Mouse (Mus musculus) gastrocnemius, postnatal 36 days (tissue): ENCODE results near the gene AI464131. TPM values are rescaled to one million over a fixed set of nuclear protein-coding genes. Genes with fewer than 3 reads are reported as not detected.
A peak's percentile ranks its signal among the peaks of the same experiment; 100 is the strongest.

Experiments used
- DNase-seq, 2 experiments: peaks; one replicate each; pipeline ENCODE4 v3.0.0; 2022
- intact Hi-C: fragments of 180-260 bp; cut with DNase I; formaldehyde crosslinking; loops from one replicate; pipeline ENCODE4 v1.15.1; 2025
- long read RNA-seq, 2 experiments: library from polyadenylated mRNA; stranded (forward); transcript quantifications; one replicate each; pipeline ENCODE4 v2.0.0; 2021
- total RNA-seq, 2 experiments: library from RNA; stranded (reverse); gene quantifications; 2 replicates each; pipeline ENCODE4 v1.2.3; 2021

Gene AI464131
- 10 to 100 TPM; 66.0 to 66.5 TPM for total RNA-seq
- long read RNA-seq, experiment 1, full-length matches to known transcripts, result 15 of 36 reads
- long read RNA-seq, experiment 1, partial matches to known transcripts, result 0 of 36 reads
- long read RNA-seq, experiment 1, other reads (novel, unspliced or antisense), result 21 of 36 reads
- long read RNA-seq, experiment 2, full-length matches to known transcripts, result 31 of 43 reads
- long read RNA-seq, experiment 2, partial matches to known transcripts, result 10 of 43 reads
- long read RNA-seq, experiment 2, other reads (novel, unspliced or antisense), result 2 of 43 reads

DNA sequence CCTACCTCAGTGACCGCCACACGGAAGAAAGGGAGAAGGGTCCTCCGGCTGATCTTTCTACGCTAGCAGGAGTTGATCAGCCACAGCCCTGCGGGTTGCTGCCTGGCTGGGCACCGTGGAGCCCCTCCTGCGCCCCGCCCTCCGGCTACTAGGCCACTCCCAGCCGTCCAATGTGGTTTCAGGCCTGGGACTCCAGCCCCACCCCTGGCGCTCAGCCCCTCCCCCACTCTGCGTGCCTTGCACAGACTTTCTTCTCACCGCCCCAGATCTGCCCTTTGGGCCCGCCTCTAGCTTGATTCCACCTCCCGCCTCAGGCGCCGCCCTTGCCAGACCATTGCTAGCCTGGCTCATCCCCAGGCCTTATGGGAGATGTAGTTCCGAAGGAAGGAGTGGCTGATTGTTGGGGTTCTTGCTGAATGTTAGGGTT lies at the start of gene AI464131:
Gene AI464131 (minus strand): TSS at position 91 of the 427 bp plus-strand sequence.
- intact Hi-C loops, result no loop called here
- DNase-seq, result peak; percentile 96 to 99

DNA sequence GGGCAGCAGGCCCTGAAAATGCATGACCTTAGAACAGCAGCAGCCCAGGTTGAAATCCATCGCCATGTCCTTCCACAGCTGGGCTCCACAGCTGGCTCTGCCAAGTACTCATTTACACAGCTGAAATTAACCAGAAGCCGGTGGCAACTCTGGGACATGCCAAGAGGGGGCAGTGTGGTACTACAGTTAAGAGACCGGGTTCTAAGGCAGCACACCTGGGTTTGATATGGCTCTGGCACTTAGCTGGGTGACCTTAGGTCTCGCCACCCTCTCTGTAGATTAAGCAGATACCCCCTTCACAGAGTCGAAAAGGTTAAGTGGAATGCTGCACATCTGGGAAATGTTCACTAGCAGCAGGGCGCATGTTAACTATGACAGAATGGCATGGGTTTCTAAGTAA lies 49.7 kb upstream of the AI464131 start:
- intact Hi-C loops, result loop anchor here (2.0 to 5.0 kb wide), 3 partner anchors 62 to 155 kb away; no protein-coding TSS in a partner anchor
- DNase-seq, result peak; percentile 60 to 78

DNA sequence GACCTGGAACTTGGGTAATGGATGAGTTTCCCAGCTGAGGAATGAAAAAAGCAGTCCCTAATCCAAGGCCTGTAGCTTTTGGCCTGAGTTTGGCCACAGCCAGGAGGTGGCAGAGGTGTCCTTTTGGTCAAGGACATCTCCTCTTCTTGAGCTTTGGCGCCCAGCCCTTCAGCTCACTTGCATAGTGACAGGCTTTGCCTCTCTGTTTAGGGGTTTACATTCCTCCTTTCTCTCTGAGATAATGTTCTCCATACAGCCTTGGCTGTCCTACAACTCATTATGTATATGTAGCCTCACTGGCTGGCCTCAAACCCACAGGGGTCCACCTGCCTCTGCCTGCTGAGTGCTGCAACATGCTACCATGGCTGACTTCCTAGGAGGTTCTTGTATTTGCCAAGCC lies 44.2 kb upstream of the AI464131 start:
- intact Hi-C loops, result no loop called here
- DNase-seq, result no peak

DNA sequence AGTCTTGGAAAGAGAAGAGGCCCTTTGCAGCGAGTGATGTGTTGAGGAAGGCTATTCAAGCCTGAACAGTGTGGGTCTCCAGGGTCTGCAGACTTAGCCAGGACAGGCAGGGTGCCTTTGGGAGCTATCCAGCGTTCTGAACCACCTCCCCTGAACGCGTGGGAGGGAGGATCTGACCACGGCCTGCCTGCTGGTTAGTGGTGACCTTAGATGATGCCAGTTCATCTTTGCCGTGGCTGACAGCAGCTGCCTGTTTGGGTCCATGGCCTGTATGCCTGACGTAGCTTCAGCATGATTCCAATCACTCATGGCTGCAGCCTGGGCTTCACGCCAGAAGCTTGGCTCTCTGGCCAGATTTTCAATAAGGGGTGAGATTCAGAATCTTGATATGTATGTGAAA lies 43.1 kb upstream of the AI464131 start:
- intact Hi-C loops, result no loop called here
- no peak for DNase-seq

DNA sequence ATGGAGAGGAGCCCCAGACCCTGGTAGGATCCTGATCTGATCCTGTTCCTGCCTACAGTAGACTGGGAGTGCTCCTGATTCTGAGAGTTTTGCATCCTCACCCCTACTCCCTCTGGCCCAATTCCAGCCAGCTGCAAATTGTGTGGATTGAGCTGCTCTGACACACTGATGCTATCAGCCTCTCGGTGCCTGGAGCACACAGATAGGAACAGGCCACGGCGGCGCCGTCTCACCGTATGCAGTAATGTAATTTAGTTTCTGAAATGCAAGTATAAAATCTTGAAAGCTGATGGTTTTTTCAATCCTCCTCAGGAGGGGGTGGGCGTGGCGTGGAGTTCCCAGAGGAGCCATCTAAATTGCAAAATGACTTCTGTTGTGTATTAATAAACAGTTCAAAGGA lies 39.3 kb upstream of the AI464131 start:
- intact Hi-C loops, result no loop called here

DNA sequence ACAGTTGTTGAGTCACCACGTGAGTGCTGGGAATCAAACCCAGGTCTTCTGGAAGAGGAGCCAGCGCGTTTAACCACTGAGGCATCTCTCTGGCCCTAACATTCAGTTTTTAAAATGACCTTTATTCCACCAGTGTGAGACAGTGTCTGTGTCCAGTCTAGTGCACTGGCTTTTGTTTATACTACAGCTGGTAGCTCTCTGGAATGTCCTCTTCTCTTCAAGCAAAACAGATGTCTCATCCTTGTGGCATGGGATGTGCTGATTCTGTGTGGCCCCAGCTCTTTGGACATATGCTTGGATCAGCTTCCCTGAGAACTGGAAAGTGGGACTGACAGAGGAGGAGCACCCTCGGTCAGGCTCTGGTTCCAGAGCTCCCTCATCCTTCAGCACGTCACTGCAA lies 32.0 kb upstream of the AI464131 start:
- intact Hi-C loops, result no loop called here
- no peak for DNase-seq

More for the DNA sequence above, 39.3 kb upstream of the AI464131 start:
- no peak for DNase-seq

DNA sequence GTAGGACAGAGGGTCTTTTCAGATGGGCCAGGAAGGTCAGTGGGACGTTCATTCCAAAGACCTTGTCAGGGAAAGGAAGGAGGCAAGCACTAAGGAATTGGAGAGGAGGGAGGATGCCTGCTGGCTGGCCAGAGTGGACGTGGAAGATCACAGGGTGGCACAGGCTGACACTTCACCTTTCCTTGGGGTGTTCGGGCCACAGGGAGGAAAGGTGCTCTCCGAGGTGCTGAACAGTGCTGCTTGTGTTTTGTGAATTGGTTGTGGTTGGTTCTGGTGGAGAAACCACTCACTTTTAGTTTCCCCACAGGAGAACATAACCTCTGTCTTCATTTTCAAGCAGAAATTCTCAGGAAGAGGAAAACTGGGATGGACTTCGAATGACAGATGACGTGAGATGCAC lies 29.5 kb upstream of the AI464131 start:
- no peak for DNase-seq
- intact Hi-C loops, result no loop called here

DNA sequence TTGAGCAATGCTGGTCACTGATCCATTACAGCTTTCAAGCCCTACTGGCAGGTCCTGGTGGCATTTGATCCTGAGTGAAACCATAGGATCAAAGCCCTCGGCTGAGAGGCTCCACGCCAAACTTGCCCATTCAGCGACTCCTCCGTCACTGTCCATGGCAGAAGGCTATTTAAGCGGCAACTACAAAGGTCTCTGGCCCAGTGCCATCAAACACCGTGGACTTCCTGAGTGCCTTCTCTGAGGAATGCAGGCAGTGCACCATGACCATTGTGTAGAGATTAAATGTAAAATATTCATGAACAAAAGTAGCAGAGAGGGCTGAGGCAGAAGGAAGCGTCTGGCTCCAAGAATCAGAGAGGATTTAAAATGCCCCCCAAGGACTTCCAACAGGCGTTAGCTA lies 25.1 kb upstream of the AI464131 start:
- intact Hi-C loops, result loop anchor here (10.0 kb wide), 1 partner anchor 87 kb away; no protein-coding TSS in a partner anchor
- DNase-seq, result peak; percentile 40 to 56

DNA sequence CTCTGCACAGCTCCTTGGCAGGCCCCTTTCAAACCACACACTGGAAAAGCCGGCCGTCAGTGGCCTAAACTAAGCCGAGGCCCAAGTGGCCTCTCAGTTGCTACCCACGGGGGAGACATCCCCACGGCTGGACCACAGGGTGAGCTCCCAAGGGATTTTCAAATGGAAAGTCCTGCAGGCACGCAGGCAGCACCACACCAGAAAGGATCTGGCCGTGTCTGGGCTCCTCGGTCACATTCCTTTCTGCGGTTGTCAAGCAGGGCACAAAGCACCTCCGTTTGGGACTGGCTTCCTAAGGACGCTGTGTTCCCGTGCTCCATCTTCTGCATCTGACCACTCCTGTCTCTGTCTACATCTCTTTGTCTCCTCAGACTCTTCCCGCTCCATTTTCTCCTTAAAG lies 24.2 kb upstream of the AI464131 start:
- intact Hi-C loops, result loop anchor here (10.0 kb wide), 1 partner anchor 88 kb away; no protein-coding TSS in a partner anchor
- DNase-seq, result no peak

DNA sequence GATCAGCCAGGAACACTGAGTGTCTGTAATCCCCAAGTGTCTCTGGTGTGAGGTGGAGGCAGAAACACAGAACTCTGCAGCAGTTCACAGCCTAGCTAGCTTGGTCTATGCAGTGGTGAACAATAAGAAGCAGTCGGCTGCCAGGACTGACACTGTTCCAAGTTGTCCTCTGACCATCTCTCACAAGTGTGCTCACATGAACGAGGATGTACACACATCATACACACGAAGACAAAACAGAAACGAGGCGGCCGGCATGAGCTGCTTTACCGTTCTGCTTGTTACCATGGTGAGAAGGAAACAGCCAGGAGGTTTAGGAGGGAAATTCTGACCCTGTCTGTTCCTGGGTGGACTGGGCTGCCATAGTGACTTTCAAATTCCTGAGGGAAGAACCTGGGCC lies 23.7 kb upstream of the AI464131 start:
- no peak for DNase-seq
- intact Hi-C loops, result loop anchor here (10.0 kb wide), 1 partner anchor 88 kb away; no protein-coding TSS in a partner anchor

DNA sequence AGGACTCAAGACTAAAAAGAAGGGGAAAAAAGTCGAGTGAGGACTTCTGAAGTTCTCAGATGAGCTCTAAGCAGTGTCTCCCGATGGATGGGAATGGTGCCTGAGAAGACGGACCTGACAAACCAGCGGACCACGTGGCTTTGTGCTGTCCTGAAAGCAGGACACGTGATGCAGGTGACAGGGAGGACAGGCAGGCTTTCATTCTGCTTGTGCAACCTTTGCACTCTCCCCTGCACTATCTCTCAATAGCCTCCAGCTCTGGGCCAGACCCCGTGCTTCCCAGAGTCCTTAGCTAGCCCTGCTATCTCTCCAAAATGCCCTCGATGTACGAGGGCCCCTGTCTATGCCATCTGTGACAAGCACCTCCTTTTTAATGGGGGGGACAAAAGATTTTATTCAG lies 22.0 kb upstream of the AI464131 start:
- DNase-seq, result no peak
- intact Hi-C loops, result loop anchor here (5.0 to 10.0 kb wide), 3 partner anchors 90 to 182 kb away; no protein-coding TSS in a partner anchor

DNA sequence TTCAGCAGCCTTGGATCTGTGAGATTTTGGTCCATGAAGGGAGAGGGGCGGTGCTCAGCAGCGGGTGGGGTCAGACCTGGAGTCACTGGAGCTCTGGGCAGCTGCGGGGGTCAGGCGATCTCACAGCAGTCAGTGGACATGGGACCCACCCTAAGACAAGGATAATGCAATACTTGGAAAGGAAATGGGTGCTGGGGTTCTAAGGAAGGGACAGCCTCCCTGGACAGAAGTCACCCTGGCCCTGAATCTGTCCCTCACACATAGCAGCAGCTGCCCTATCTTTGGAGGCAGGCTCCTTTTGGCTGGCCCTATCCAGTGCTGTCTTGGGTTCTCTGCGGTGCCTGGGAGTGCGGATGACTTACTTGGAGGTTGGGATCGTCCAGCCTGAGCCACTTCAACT lies 21.0 kb upstream of the AI464131 start:
- intact Hi-C loops, result loop anchor here (5.0 to 10.0 kb wide), 3 partner anchors 91 to 183 kb away; no protein-coding TSS in a partner anchor
- DNase-seq, result no peak

DNA sequence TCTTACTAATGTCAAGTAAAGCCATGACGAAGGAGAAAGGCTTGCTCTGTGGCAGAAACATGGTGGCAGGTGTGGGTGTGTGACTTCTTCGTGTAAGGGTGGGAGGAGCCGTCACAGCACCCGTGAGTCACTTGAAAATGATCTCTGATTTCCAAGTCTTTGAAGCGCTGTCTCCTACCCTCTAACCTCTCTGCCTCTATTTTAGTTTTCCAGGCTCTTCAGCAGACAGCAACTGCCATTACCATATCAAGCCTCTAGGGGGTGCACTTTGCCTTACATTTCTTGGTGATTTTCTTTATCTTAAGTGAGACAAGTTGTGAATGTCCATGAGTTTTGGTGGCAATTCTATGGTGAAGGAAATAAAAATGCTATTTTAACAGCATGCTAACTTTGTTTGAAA lies 19.9 kb upstream of the AI464131 start:
- no peak for DNase-seq
- intact Hi-C loops, result loop anchor here (5.0 to 10.0 kb wide), 3 partner anchors 92 to 185 kb away; no protein-coding TSS in a partner anchor

DNA sequence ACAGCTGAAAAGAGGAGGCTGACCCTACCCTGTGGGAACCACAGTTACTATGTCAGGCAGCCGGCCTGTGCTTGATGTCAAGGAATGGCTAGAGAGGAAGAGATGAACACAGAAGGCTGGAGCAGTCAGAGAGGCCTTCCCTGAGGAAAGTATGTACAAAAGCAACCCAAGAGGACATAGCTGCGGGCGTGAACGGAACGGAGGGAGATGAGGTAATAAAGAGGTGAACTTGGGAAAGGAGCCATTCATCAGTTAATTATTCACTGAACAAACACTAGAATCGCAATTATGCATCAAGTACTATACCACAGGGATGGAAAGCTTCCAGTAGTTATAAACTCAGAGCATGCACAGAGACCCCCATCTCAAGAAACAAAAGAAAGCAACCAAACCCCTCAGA lies 19.3 kb upstream of the AI464131 start:
- intact Hi-C loops, result loop anchor here (5.0 to 10.0 kb wide), 3 partner anchors 93 to 185 kb away; no protein-coding TSS in a partner anchor
- no peak for DNase-seq

DNA sequence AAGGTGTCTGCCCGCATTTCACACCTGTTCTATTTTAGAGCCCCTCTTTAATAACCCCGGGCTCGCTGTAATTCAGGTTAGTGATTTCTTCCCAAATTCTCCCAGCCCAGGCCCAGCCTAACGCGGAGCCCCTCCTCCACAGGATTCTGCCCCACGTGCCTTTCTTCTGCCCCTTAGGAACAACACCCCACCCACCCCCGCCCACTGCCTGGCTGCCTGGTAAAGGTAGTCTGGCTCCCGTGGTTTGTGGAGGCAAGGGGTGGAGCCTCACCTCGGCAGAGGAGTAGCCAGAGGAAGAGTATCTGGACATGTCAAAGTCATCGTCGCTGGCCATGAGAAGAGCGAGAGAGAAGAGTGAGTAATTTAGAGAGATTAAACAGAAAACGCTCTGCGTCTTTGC lies 17.8 kb upstream of the AI464131 start:
- DNase-seq, result no peak
- intact Hi-C loops, result loop anchor here (5.0 to 10.0 kb wide), 3 partner anchors 94 to 187 kb away; no protein-coding TSS in a partner anchor

DNA sequence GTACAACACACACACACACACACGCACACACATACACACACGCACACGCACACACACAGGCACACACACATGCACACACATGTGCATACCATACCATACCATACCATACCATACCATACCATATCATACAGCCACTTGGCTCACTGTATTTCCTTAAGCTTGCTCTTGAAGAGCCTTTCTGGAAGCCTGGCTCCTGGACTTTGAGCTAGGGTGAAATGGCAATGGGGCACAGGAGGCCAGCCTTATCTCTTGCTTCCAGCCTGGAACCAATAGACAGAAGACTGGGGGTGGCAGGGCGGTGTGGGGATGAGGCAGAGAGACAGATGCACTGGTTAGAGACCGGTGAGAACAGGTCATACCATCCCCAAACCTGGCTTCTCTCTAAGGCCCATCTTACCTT lies 16.3 kb upstream of the AI464131 start:
- no peak for DNase-seq
- intact Hi-C loops, result no loop called here

DNA sequence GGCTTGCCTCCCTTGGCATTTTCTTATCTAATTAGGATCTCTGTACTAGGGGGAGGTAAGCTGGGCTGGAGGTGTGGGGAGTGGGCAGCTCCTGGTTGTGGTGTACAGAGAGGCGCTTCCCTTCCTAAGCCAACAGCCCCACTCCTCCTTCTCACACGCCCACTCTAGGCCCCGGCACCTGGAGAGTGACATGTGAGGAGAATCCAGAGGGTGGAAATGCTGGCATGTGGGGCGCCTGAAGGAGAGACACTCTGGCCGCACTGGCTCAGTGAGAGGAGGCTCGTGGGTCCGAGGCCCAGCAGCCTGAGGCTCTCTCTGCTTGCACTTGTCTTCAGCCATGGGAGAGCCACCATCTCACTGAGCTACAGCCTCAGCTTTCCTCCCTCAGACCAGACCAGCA lies 15.5 kb upstream of the AI464131 start:
- intact Hi-C loops, result no loop called here
- DNase-seq, result no peak

DNA sequence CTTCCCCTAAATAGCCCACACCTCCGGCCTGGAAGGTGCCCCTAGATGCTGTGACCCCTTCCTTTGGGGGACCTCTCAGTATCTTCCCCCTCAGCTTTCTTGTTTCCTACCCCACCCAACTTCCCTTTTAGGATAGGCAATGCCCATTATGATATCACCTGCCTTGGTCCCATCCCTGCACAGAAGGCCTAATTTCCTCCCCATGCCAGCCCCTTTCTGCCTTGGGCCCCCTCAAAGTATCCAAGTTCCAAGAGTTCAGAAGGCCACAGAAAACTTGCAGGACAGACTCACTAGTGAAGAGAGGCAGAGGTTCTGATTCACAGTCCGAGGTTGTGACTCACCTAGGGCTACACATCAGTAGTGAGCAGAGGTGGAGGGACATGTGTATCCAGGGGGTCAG lies 14.4 kb upstream of the AI464131 start, which contains the start of gene 1110017D15Rik:
Gene 1110017D15Rik (minus strand): TSS at position 101 of the 400 bp plus-strand sequence.
- intact Hi-C loops, result no loop called here
- DNase-seq, result no peak

DNA sequence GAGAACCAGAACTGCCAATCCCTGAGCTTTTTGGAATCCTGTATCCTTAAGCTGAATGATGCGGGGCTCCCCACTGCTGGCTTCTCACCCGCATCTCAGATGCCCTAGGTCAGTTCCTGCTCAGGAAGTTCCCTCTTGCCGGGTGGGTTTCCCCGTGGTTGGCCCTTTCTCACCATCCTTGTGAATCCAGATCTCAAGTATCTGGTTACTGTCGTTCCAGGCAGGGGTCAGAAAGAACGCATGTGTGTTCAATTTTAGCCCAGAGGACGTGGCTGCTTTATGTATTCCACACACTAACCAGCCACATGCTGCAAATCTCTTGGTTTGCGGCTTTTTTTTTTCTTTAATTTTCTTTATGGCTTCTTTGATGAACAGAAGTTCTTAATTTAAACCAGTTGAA lies 10.8 kb upstream of the AI464131 start:
- intact Hi-C loops, result no loop called here
- no peak for DNase-seq

DNA sequence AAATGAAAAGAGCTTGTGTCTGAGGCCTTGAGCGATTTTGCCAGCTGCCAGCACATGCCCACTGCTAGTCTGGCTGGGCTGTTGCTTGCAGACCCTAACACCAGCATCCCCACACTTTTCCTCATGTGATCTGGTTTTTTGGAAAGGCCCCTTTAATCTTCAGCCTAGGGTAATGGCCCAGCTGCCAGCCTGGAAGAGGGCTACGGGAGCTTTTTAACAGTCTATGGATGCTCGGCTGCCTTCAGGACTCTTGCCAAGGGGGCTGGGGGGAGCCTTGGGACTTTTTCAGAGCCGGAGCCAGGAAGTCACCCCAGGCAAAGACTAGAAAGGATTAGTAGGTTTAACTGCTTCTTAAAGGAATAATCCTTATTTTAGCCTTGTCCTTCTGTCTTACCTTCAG lies 10.4 kb upstream of the AI464131 start:
- intact Hi-C loops, result no loop called here
- no peak for DNase-seq

DNA sequence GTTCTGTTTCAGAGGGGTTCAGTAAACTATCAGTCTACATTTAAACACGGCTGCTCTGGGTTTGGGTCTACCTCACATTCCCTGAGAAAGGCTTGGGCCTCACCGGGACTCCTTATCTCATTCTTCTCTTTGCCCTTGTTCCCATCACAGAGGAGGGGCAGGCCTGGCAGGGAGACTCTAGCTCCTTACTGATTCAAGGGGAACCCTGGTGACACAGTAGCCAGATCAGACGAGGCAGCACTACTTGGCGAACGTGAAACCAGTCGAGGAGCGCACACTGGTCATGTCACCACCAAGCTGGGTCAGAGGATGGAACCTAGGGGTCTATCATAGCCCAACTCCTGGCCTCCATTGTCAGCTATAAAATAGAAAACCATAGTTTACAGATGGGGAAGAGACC lies 5.1 kb upstream of the AI464131 start:
- intact Hi-C loops, result no loop called here

DNA sequence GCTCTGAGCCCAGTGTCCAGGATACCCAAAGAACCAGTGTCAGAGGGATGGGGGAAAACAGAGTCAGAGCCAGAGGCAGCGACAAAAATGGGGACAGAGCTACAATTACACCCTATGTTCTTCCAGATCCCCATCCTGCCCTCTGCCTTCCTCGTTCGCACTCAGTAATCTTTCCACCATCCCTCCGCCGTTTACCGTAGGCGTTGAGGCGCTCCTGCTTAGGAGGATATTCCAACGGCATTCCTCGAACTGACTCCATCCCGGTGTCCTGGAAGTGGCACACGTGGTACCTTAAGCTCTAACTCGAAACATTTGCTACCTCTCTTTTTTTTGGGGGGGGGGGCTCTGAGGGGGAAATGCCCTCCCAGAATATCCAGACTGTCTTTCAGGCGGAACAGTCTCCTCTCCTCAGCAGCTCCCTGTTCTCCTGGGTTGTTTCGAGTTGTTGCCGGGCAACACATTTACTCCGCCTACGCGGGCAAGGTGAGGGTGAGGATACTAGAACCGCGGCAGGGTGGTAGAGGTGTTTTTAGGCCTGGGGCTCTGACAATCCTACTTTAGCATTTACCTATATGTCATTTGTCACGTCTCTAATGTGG lies 4.5 kb upstream of the AI464131 start:
- intact Hi-C loops, result no loop called here
- DNase-seq, result no peak

More for the DNA sequence above, 5.1 kb upstream of the AI464131 start:
- DNase-seq, result no peak
